Mouse (Mus musculus) pancreas, adult 10 weeks (tissue): ENCODE data around the gene Cyp17a1. TPM values are rescaled to one million over a fixed set of nuclear protein-coding genes. Genes with fewer than 3 reads are reported as not detected.

ENCODE experiments used
- polyA plus RNA-seq: library from polyadenylated mRNA; stranded (reverse); fragments of 350-450 nt; fragmentation: Illumina TruSeq; extraction: RNeasy Lipid Tissue Mini Kit (QIAGEN cat#74804); gene quantifications from one replicate; pipeline ENCODE4 v1.2.3, GENCODE M21; 2015; ENCODE audit warnings: low read depth, low replicate concordance; ENCODE audit not compliant: insufficient read depth

The Cyp17a1 gene
- not detected for polyA plus RNA-seq

GRCm38 (mm10) chr19:46672766-46673418 is at the start of gene Cyp17a1:
TSS of gene Cyp17a1 (minus strand) at chr19:46673172.

GRCm38 (mm10) chr19:46707296-46708151 is 34.6 kb upstream of the Cyp17a1 start, which contains the start of gene As3mt:
TSS of gene As3mt (plus strand) at chr19:46707458.

GRCm38 (mm10) chr19:46689460-46690372 is 16.7 kb upstream of the Cyp17a1 start, which contains the start of gene Borcs7:
TSS of gene Borcs7 (plus strand) at chr19:46689906.

Other genes starting within 250 kb of the Cyp17a1 start
- gene Trim8, start 171.5 kb downstream of the Cyp17a1 start, polyA plus RNA-seq = 6.7 TPM
- gene Arl3, start 100.0 kb downstream of the Cyp17a1 start, polyA plus RNA-seq = 38.3 TPM
- 14.6 TPM for gene Sfxn2, start 99.8 kb downstream of the Cyp17a1 start, polyA plus RNA-seq
- 14.9 TPM for gene Wbp1l, start 74.1 kb downstream of the Cyp17a1 start, polyA plus RNA-seq
- gene Borcs7, start 16.7 kb upstream of the Cyp17a1 start, polyA plus RNA-seq = 3.5 TPM
- 7.7 TPM for gene As3mt, start 34.3 kb upstream of the Cyp17a1 start, polyA plus RNA-seq
- gene Cnnm2, start 88.4 kb upstream of the Cyp17a1 start, polyA plus RNA-seq = 2.8 TPM